Mouse (Mus musculus) adrenal gland, postnatal 25 days (tissue): ENCODE results near the gene Gnao1. TPM values are rescaled to one million over a fixed set of nuclear protein-coding genes. Genes with fewer than 3 reads are reported as not detected.

Source experiments
- DNase-seq: peaks from one replicate; pipeline ENCODE4 v3.0.0; 2021; ENCODE audit warnings: mixed read lengths
- total RNA-seq: library from RNA; stranded (reverse); gene quantifications from 2 replicates; pipeline ENCODE4 v1.2.3, GENCODE M21; 2021

Gene Gnao1
- total RNA-seq, 1 experiment from 2014 or later: 37.9 TPM

GRCm38 (mm10) chr8:93896841-93897551 is 87.2 kb downstream of the Gnao1 start:
- DNase-seq: no peak

GRCm38 (mm10) chr8:93898570-93898969 is 88.8 kb downstream of the Gnao1 start:
- no peak for DNase-seq

GRCm38 (mm10) chr8:93902040-93902439 is 92.3 kb downstream of the Gnao1 start:
- DNase-seq: no peak

- no peak for DNase-seq
These were observed 97.2 kb downstream of the Gnao1 start for GRCm38 (mm10) chr8:93906961-93907360.

GRCm38 (mm10) chr8:93907987-93908441 is 98.2 kb downstream of the Gnao1 start:
- DNase-seq: no peak

- DNase-seq: no peak
These were observed 98.8 kb downstream of the Gnao1 start for GRCm38 (mm10) chr8:93908546-93908945.

- no peak for DNase-seq
These were observed 102.2 kb downstream of the Gnao1 start for GRCm38 (mm10) chr8:93911715-93912555.

GRCm38 (mm10) chr8:93917859-93918421 is 108.2 kb downstream of the Gnao1 start:
- DNase-seq: peak; percentile 61

GRCm38 (mm10) chr8:93918580-93918979 is 108.8 kb downstream of the Gnao1 start:
- no peak for DNase-seq

GRCm38 (mm10) chr8:93919422-93919821 is 109.7 kb downstream of the Gnao1 start:
- DNase-seq: no peak

GRCm38 (mm10) chr8:93919916-93920589 is 110.3 kb downstream of the Gnao1 start:
- DNase-seq: no peak

- DNase-seq: no peak
These were observed 110.8 kb downstream of the Gnao1 start for GRCm38 (mm10) chr8:93920590-93920948.

GRCm38 (mm10) chr8:93923897-93924334 is 114.2 kb downstream of the Gnao1 start:
- no peak for DNase-seq

- DNase-seq: no peak
These were observed 115.7 kb downstream of the Gnao1 start for GRCm38 (mm10) chr8:93925513-93925912.

GRCm38 (mm10) chr8:93929233-93929632 is 119.5 kb downstream of the Gnao1 start:
- no peak for DNase-seq

- no peak for DNase-seq
These were observed 121.6 kb downstream of the Gnao1 start for GRCm38 (mm10) chr8:93931336-93931735.

GRCm38 (mm10) chr8:93932873-93933272 is 123.1 kb downstream of the Gnao1 start:
- DNase-seq: peak; percentile 77

GRCm38 (mm10) chr8:93933288-93933687 is 123.5 kb downstream of the Gnao1 start:
- DNase-seq: no peak

GRCm38 (mm10) chr8:93938193-93938592 is 128.4 kb downstream of the Gnao1 start:
- DNase-seq: no peak

GRCm38 (mm10) chr8:93940542-93941423 is 131.0 kb downstream of the Gnao1 start:
- no peak for DNase-seq

- DNase-seq: no peak
These were observed 131.9 kb downstream of the Gnao1 start for GRCm38 (mm10) chr8:93941636-93942054.
